Mouse (Mus musculus): ENCODE results near the gene Bdp1.

GRCm38 (mm10) chr13:99998099-99998498 lies 105.8 kb downstream of the Bdp1 start:
- TF ChIP-seq MYC (IDR thresholded peaks at IDR 0.05; ENCODE audit: low read depth, low read length): peak; percentile 37; the same call in 1 of the 2 replicates
- TF ChIP-seq CTCF (IDR thresholded peaks at IDR 0.05 in 2 of 3, conservative IDR thresholded peaks at IDR 0.05 in 1 of 3; ENCODE audit: control insufficient read depth in 1 of 3, insufficient read depth in 1 of 3, low read depth in 2 of 3, low read length in 3 of 3, poor library complexity in 1 of 3, severe bottlenecking in 1 of 3): peak; percentile 28 to 43 (median 35); a peak in 4 of 6 replicates
- no peak for TF ChIP-seq E2F4 (IDR thresholded peaks at IDR 0.05; ENCODE audit: borderline replicate concordance, low read depth, low read length)
- TF ChIP-seq RAD21 (IDR thresholded peaks at IDR 0.05; ENCODE audit: low read depth, low read length): peak; percentile 9
- no peak for TF ChIP-seq MEF2A (IDR thresholded peaks at IDR 0.05; ENCODE audit: extremely low read depth, insufficient replicate concordance, low read depth, low read length, poor library complexity, severe bottlenecking)
- no peak for TF ChIP-seq ZKSCAN1 (IDR thresholded peaks at IDR 0.05; ENCODE audit: low read depth, low read length)
